Mouse (Mus musculus) ES-Bruce4 (cell line): ENCODE measurements around the gene Fars2.

Experiments
- CTCF ChIP-seq: IDR thresholded peaks from one replicate; pipeline ENCODE4 v1.8.1; 2011; ENCODE audit warnings: low read depth, low read length
- POLR2A ChIP-seq: IDR thresholded peaks from one replicate; pipeline ENCODE4 v1.8.1; 2011; ENCODE audit warnings: low read length; ENCODE audit not compliant: insufficient read depth

GRCm38 (mm10) chr13:36606717-36607116 is 489.5 kb downstream of the Fars2 start:
- no peak for TF ChIP-seq POLR2A
- no peak for TF ChIP-seq CTCF
